Mouse (Mus musculus): Measurements from ENCODE around the gene Tmem101.

- TF ChIP-seq EP300 (IDR thresholded peaks at IDR 0.05), result no peak
- TF ChIP-seq CTCF (IDR thresholded peaks at IDR 0.05), result no peak
Measured at GRCm38 (mm10) chr11:102156786-102157089, 534 bp upstream of the Tmem101 start.

Measured in lung, postnatal 0 days (tissue).